Mouse (Mus musculus) cortical plate, adult 2 months (tissue): ENCODE measurements around the gene Arhgap4.

Experiments used
- CTCF ChIP-seq: fragments of 200-500 bp; IDR thresholded peaks from 2 replicates; pipeline ENCODE4 v1.5.1; 2011; ENCODE audit warnings: mild to moderate bottlenecking, control low read depth, low read length; ENCODE audit not compliant: insufficient read depth; ENCODE audit errors: extremely low read depth
- POLR2A ChIP-seq: fragments of 200-500 bp; IDR thresholded peaks from 2 replicates; pipeline ENCODE4 v1.6.1; 2011; ENCODE audit warnings: mild to moderate bottlenecking, low read length, control low read depth; ENCODE audit not compliant: insufficient read depth; ENCODE audit errors: extremely low read depth

- no peak for TF ChIP-seq CTCF
- TF ChIP-seq POLR2A: no peak
Measured at GRCm38 (mm10) chrX:73871474-73871873, 50.2 kb downstream of the Arhgap4 start.
